Mouse (Mus musculus): ENCODE measurements around the gene Kat2a.

GRCm38 (mm10) chr11:100692164-100692616 is 20.1 kb downstream of the Kat2a start, which contains the start of gene Zfp385c:
- TF ChIP-seq CTCF (IDR thresholded peaks at IDR 0.05; ENCODE audit: low read depth) (no peak), EP300 (IDR thresholded peaks at IDR 0.05; ENCODE audit: low read depth) (no peak)

Data from liver, embryonic 14.5 days (tissue).